Mouse (Mus musculus): ENCODE results near the gene Eaf1. TPM values are rescaled to one million over a fixed set of nuclear protein-coding genes. Genes with fewer than 3 reads are reported as not detected.

The Eaf1 gene
- 13.0 and 13.6 TPM in 2 replicates for polyA plus RNA-seq (2012; rRNA removed)

GRCm38 (mm10) chr14:31494349-31494974 lies at the start of gene Eaf1:
Gene Eaf1 (plus strand): TSS chr14:31494399.

GRCm38 (mm10) chr14:31494975-31495455 lies 816 bp downstream of the Eaf1 start, which contains the start of gene Mettl6:
Gene Mettl6 (minus strand): TSS chr14:31495040.

Other genes starting within 250 kb of the Eaf1 start
- gene Phf7, start 243.1 kb upstream of the Eaf1 start, polyA plus RNA-seq (2012; rRNA removed) = 6.0 and 6.6 TPM in 2 replicates
- gene Bap1, start 242.9 kb upstream of the Eaf1 start, polyA plus RNA-seq (2012; rRNA removed) = 122 TPM in 2 replicates
- 4.3 and 4.4 TPM in 2 replicates for gene Dnah1, start 170.5 kb upstream of the Eaf1 start, polyA plus RNA-seq (2012; rRNA removed)
- 72.0 and 79.6 TPM in 2 replicates for gene Capn7, start 157.8 kb upstream of the Eaf1 start, polyA plus RNA-seq (2012; rRNA removed)
- 169 and 181 TPM in 2 replicates for gene Sh3bp5, start 58.3 kb upstream of the Eaf1 start, polyA plus RNA-seq (2012; rRNA removed)
- 18.2 and 20.4 TPM in 2 replicates for gene Mettl6, start 641 bp downstream of the Eaf1 start, polyA plus RNA-seq (2012; rRNA removed)
- gene Colq, start 96.9 kb downstream of the Eaf1 start, polyA plus RNA-seq (2012; rRNA removed) = 0.06 and 0.35 TPM in 2 replicates
- gene Gm49387, start 146.5 kb downstream of the Eaf1 start, polyA plus RNA-seq (2012; rRNA removed) = not detected in 2 replicates
- gene Btd, start 146.6 kb downstream of the Eaf1 start, polyA plus RNA-seq (2012; rRNA removed) = 19.8 and 20.5 TPM in 2 replicates
- 7.3 and 9.7 TPM in 2 replicates for gene Hacl1, start 146.9 kb downstream of the Eaf1 start, polyA plus RNA-seq (2012; rRNA removed)